Mouse (Mus musculus) lung, postnatal 0 days (tissue): ENCODE data around the gene Aipl1.

Experiments used
- CTCF ChIP-seq: IDR thresholded peaks from 2 replicates; pipeline ENCODE4 v1.5.1; 2016; ENCODE audit warnings: antibody characterized with exemption, mild to moderate bottlenecking
- EP300 ChIP-seq: IDR thresholded peaks from 2 replicates; pipeline ENCODE4 v1.6.1; 2016; ENCODE audit warnings: antibody characterized with exemption, mild to moderate bottlenecking, control low read depth

DNA sequence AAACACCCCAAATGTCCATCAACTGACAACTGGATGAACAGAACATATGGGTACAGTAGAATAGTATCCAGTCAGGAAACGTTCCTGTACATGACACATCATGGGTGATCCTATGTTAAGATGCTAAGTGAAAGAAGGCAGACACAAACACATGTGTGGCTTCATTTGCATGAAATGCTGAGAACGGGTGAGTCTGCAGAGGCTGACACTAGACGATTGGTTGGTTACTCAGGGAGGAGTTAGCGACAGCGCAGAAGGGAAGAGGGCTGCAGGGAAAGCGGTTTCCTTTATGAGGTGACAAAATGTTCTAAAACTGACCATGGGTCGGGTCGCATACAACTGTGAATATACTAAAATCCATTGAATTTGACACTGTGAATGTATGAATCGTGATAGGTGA lies 23.1 kb upstream of the Aipl1 start:
- TF ChIP-seq CTCF: no peak
- no peak for TF ChIP-seq EP300
